Mouse (Mus musculus) heart, embryonic 14.5 days (tissue): ENCODE measurements around the gene Zic5. TPM values are rescaled to one million over a fixed set of nuclear protein-coding genes. Genes with fewer than 3 reads are reported as not detected.
A peak's percentile ranks its signal among the peaks of the same experiment; 100 is the strongest.

ENCODE experiments used
- ATAC-seq: fragments of 200-750 bp; cut with Nextera tagmentation; 2 replicates; pipeline ENCODE4 v1.8.0; 2017; ENCODE audit warnings: low read depth, moderate TSS enrichment; ENCODE audit not compliant: insufficient number of reproducible peaks, insufficient read depth, low FRiP score
- H3K27ac ChIP-seq, 2 experiments: fragments of 200-500 bp in 1 of 2; fragments of 300-500 bp in 1 of 2; sonication (generic) in 1 of 2; replicated peaks in 1 of 2; 2 replicates each; pipeline ENCODE4 v1.5.1; 2012 to 2014; ENCODE audit warnings: low read depth in 2 of 2, low read length in 2 of 2, control low read depth in 1 of 2, mild to moderate bottlenecking in 1 of 2, mixed read lengths in 1 of 2; ENCODE audit not compliant: control insufficient read depth in 1 of 2, insufficient read depth in 1 of 2
- H3K27me3 ChIP-seq: fragments of 300-500 bp; sonication (generic); 2 replicates; pipeline ENCODE4 v1.6.1; 2014; ENCODE audit warnings: mild to moderate bottlenecking, low read length, control low read depth; ENCODE audit not compliant: control insufficient read depth, insufficient read depth
- H3K36me3 ChIP-seq: fragments of 300-500 bp; sonication (generic); 2 replicates; pipeline ENCODE4 v1.6.1; 2014; ENCODE audit warnings: mild to moderate bottlenecking, control low read depth, low read length, mixed read lengths; ENCODE audit not compliant: control insufficient read depth, insufficient read depth
- H3K4me1 ChIP-seq, 2 experiments: fragments of 200-500 bp in 1 of 2; fragments of 300-500 bp in 1 of 2; sonication (generic) in 1 of 2; 2 replicates each; pipeline ENCODE4 v1.6.1; 2012 to 2014; ENCODE audit warnings: low read length in 2 of 2, control low read depth in 1 of 2, mixed read lengths in 1 of 2; ENCODE audit not compliant: control insufficient read depth in 2 of 2, insufficient read depth in 2 of 2
- H3K4me2 ChIP-seq: fragments of 300-500 bp; sonication (generic); 2 replicates; pipeline ENCODE4 v1.6.1; 2014; ENCODE audit warnings: mild to moderate bottlenecking, low read length
- H3K4me3 ChIP-seq, 2 experiments: fragments of 200-500 bp in 1 of 2; fragments of 300-500 bp in 1 of 2; sonication (generic) in 1 of 2; 2 replicates each; pipeline ENCODE4 v1.5.1; 2012 to 2014; ENCODE audit warnings: low read length in 2 of 2, mild to moderate bottlenecking in 2 of 2, control low read depth in 1 of 2, low read depth in 1 of 2, moderate library complexity in 1 of 2; ENCODE audit not compliant: control insufficient read depth in 1 of 2, insufficient read depth in 1 of 2
- H3K9ac ChIP-seq: fragments of 300-500 bp; sonication (generic); 2 replicates; pipeline ENCODE4 v1.6.1; 2014; ENCODE audit warnings: mild to moderate bottlenecking, low read length
- H3K9me3 ChIP-seq: fragments of 300-500 bp; sonication (generic); 2 replicates; pipeline ENCODE4 v1.6.1; 2016; ENCODE audit warnings: low read length, control low read depth; ENCODE audit not compliant: control insufficient read depth
- WGBS: fragments of 180-500 bp; shearing (Covaris S2); extraction: QIAGEN DNeasy Blood & Tissue Kit; methylation state at CpG from one replicate; pipeline ENCODE4 v1.1.7; 2014; 5-methylcytosine and 5-hydroxymethylcytosine counted together
- polyA plus RNA-seq: library from polyadenylated mRNA; unstranded; fragments of >200 nt; fragmentation: Nextera tagmentation; extraction: Ambion mirVana; gene quantifications from 2 replicates; pipeline ENCODE4 v1.2.1, GENCODE M21; 2014

The Zic5 gene
- polyA plus RNA-seq, 1 experiment from 2014 or later: 0.09 TPM

DNA sequence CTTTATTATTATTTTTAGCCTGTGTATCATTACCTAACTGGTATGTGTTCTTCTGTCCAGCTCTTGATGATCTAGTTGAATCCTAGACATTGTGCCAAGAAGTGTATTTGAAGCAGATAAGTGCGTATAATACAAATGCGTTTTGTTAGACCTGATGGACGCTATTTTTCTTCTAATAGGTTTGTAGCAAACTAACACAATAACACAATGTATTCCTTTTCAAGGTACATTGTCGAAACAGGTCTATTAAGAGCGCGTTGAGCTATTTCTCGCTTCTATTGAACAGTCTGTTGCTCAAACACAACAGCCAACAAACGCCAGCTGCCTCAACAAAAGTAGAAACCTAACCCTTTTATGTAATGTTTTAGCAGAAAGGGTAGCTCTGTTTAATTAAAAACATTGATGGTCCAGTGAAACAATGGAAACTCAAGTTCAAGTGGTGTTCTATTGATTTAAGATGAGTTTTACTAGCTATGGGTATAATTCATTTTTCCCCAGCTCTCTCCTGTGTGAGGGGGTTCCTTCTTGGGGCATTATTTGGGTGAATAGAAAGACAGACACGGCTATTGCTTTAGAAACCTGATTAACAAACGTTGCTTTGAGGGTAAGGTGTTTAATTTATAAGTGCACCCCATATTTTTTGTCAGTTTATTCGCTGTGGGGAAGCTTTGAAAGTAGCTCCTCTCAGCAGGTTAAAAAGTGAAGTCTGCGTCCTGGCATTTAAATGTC lies 24.4 kb upstream of the Zic5 start:
- Histone ChIP-seq H3K9ac (no peak overlapping the region), H3K9me3 (0 out of 2 replicates have a peak, but pooled peaks cover 3% of the 10 kb centered on the region), H3K4me3 (peak overlapping the region in 1 of 2 experiments; percentile 28; a peak in 1 of 4 replicates), H3K27me3 (peaks cover 81% of the 10 kb centered on the region), H3K27ac (no peak overlapping the region), H3K36me3 (no peaks in the 10 kb centered on the region), H3K4me1 (peaks cover 0 to 7% of the 10 kb centered on the region in 2 experiments; a peak in 2 of 4 replicates), H3K4me2 (no peak overlapping the region)
- no peak for ATAC-seq
- 7% methylated on average over 12 of the region's 12 CpGs for WGBS

- H3K27me3 ChIP-seq: peaks cover 89% of the 10 kb centered on the region
- no peaks in the 10 kb centered on the region for H3K36me3 ChIP-seq
- H3K4me1 ChIP-seq: peaks cover 0 to 7% of the 10 kb centered on the region in 2 experiments; a peak in 2 of 4 replicates
- H3K4me2 ChIP-seq: no peak overlapping the region
- H3K4me3 ChIP-seq: no peak overlapping the region
- H3K27ac ChIP-seq: no peak overlapping the region
- H3K9ac ChIP-seq: no peak overlapping the region
- 0 out of 2 replicates have a peak, but pooled peaks cover 3% of the 10 kb centered on the region for H3K9me3 ChIP-seq
- no peak for ATAC-seq
- WGBS: 1% methylated on average over 5 of the region's 5 CpGs
Observed at GRCm38 (mm10) chr14:122489041-122489440, 23.6 kb upstream of the Zic5 start.

DNA sequence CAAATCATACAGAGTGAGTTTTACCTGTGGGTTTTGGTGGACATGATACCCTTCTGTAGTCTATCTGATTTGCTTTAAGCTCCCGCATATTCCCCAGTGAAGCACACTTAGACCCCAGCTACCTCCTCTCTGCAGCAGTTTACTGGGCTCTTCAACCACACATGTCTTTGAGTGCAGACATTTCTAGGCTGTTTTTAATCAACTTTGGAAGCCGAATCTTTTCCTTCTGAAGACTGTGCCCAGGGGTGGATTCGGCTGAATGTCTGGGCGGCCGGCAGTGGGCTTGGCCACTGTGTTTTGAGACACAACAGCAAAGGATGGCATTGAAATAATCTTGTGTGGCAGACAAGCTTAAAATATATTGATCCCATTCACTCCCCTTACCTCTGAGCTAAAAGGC lies 21.9 kb upstream of the Zic5 start:
- Histone ChIP-seq H3K9ac (no peak overlapping the region), H3K27ac (no peak overlapping the region), H3K36me3 (no peaks in the 10 kb centered on the region), H3K4me1 (peaks cover 0 to 7% of the 10 kb centered on the region in 2 experiments; a peak in 2 of 4 replicates), H3K4me2 (no peak overlapping the region), H3K9me3 (no peaks in the 10 kb centered on the region), H3K4me3 (no peak overlapping the region), H3K27me3 (peaks cover 92% of the 10 kb centered on the region)
- 3% methylated on average over 5 of the region's 5 CpGs for WGBS
- no peak for ATAC-seq

DNA sequence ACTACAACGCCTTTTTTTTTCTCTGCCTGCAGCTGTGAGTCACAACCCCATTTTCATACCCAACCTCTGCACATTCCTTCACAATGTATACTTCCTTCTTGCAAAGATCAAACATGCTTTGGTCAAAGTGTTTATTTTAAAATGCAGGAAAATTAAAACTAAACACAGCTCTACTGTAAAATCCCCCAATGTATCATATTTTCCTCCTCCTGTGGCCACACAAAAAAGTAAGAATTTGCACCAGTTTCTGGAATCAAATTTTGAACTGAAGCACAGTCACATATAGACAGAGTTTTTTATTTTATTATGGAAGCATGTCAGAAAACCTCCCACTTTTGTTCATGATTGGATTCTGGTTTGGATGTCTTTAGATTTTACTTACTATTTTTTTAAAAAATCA lies 21.1 kb upstream of the Zic5 start:
- Histone ChIP-seq H3K36me3 (no peaks in the 10 kb centered on the region), H3K9me3 (no peaks in the 10 kb centered on the region), H3K4me2 (no peak overlapping the region), H3K4me1 (peaks cover 0 to 7% of the 10 kb centered on the region in 2 experiments; a peak in 2 of 4 replicates), H3K9ac (no peak overlapping the region), H3K27ac (no peak overlapping the region), H3K27me3 (peaks cover 96% of the 10 kb centered on the region), H3K4me3 (no peak overlapping the region)
- WGBS: 15% methylated on average over 1 of the region's 1 CpGs
- ATAC-seq: no peak

- no peak for ATAC-seq
- Histone ChIP-seq H3K9ac (no peak overlapping the region), H3K4me2 (no peak overlapping the region), H3K27me3 (peaks cover 96% of the 10 kb centered on the region), H3K9me3 (no peaks in the 10 kb centered on the region), H3K4me3 (no peak overlapping the region), H3K27ac (no peak overlapping the region), H3K4me1 (peaks cover 0 to 6% of the 10 kb centered on the region in 2 experiments; a peak in 2 of 4 replicates), H3K36me3 (no peaks in the 10 kb centered on the region)
- 5% methylated on average over 12 of the region's 12 CpGs for WGBS
Observed at GRCm38 (mm10) chr14:122485635-122486181, 20.2 kb upstream of the Zic5 start.

- H3K36me3 ChIP-seq: no peaks in the 10 kb centered on the region
- WGBS: 2% methylated on average over 23 of the region's 24 CpGs
- no peak overlapping the region for H3K27ac ChIP-seq
- H3K4me1 ChIP-seq: no peaks in the 10 kb centered on the region
- ATAC-seq: no peak
- H3K9me3 ChIP-seq: no peaks in the 10 kb centered on the region
- no peak overlapping the region for H3K9ac ChIP-seq
- H3K4me3 ChIP-seq: no peak overlapping the region
- H3K4me2 ChIP-seq: no peak overlapping the region
- peaks cover 96% of the 10 kb centered on the region for H3K27me3 ChIP-seq
Observed at GRCm38 (mm10) chr14:122484844-122485551, 19.5 kb upstream of the Zic5 start.

GRCm38 (mm10) chr14:122484458-122484843 lies 19.0 kb upstream of the Zic5 start:
- no peak for ATAC-seq
- peaks cover 95% of the 10 kb centered on the region for H3K27me3 ChIP-seq
- no peak overlapping the region for H3K27ac ChIP-seq
- no peaks in the 10 kb centered on the region for H3K4me1 ChIP-seq
- H3K9ac ChIP-seq: no peak overlapping the region
- no peaks in the 10 kb centered on the region for H3K36me3 ChIP-seq
- H3K4me3 ChIP-seq: no peak overlapping the region
- H3K4me2 ChIP-seq: no peak overlapping the region
- H3K9me3 ChIP-seq: no peaks in the 10 kb centered on the region
- 9% methylated on average over 4 of the region's 4 CpGs for WGBS
